Mouse (Mus musculus) monocyte, adult 2 months (primary cell): ENCODE data around the gene Miip.

Source experiments
- DNase-seq, 2 experiments: peaks; one replicate each; pipeline ENCODE4 v3.0.0; 2022; ENCODE audit warnings: low spot score in 2 of 2, low read depth in 1 of 2

Gene Miip

DNA sequence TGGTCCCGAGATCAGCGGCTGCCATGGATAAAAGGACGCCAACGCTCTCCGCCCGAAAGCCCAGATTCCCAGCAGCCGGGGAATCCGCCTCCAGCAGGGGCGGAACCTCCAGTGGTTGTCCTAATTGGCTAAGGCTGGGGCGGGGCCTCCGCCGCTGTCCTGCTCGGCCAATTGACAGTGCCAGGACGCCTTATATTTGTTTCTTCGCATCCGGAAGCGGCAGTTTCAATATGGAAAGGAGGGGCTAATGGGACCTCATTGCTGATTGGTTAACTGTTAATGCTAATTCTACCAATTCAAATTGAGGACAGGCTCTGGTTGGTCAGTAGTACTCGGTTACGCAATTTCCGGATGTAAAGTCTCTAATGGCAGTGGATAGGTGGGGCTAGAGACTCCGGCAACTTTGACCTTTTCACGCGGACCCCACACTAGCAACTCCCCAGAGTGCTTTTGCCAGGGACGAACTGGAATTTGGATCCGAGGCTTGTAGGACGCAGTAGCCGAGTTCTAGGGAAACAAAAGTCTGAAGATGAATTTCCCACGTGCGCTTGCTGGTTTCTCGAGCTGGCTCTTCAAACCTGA lies at the start of gene Miip, which contains the start of gene Fv1:
Gene Miip (minus strand): TSS at position 367 of the 582 bp plus-strand sequence.
Gene Fv1 (plus strand): TSS at position 530 of the 582 bp plus-strand sequence.
- peak; percentile 90 to 93 for DNase-seq

DNA sequence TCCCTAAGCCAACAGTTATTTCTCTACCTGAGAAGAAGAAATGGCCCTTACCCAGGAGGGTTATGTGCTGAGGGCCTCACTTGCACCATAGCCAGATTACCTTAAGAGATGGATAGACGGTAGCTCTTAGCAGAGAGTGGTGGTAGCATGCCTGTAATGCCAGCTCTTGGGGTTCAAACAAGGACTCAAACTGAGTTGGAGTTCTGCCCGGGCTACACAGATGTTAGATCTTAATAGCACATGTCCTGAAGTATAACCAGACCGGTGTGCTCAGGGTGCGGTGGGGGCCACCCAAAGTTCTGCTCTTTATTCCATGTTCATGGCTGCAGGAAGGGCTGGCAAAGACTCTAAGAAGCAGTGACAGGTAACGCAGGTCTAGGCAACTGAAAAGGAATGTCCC lies 40.9 kb upstream of the Miip start:
- no peak for DNase-seq

DNA sequence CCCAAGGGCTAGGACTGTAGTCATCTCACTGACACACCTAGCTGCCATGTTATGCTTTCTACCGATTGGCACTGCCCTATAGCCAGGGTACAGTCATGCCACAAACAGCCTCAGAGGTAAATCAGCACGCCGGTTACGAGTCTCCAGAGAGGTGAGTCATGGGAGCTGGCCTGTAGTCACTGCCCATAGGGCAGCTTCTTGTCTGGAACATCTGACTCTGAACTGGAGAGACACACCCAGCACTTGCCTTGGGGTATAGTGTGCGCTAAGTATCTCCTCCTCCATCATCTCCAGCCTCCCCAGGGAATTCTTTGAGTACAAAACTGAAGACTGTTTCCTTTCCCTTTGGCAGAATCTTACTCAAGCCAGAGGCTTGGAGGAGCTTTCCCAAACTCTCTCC lies 37.6 kb upstream of the Miip start:
- DNase-seq, result no peak

DNA sequence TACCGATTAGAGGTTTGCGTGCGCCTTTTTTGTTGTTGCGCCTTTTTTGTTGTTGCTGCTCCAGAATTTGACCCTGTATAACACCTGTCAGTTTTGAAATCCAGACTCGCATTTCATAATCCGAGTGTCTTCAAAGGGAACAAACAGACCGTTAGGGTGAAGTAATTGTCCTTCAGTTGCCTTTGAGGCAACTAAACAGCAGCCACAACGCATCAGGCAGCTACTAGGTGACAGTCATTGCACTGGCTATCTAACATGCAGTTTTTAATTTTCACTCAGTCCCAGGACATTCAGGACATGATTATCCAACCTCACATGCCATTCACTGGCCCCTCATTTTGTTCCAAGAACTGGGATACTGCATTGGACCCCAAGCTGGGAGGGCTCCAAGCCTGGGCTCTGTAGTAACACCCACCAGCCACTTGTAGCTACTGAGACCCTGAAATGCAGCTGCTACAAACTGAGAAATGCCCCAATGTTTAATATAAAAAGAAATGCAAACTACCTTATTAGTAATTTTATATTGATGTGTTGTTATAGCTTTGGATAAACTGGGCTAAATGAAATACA lies 36.6 kb upstream of the Miip start:
- no peak for DNase-seq

DNA sequence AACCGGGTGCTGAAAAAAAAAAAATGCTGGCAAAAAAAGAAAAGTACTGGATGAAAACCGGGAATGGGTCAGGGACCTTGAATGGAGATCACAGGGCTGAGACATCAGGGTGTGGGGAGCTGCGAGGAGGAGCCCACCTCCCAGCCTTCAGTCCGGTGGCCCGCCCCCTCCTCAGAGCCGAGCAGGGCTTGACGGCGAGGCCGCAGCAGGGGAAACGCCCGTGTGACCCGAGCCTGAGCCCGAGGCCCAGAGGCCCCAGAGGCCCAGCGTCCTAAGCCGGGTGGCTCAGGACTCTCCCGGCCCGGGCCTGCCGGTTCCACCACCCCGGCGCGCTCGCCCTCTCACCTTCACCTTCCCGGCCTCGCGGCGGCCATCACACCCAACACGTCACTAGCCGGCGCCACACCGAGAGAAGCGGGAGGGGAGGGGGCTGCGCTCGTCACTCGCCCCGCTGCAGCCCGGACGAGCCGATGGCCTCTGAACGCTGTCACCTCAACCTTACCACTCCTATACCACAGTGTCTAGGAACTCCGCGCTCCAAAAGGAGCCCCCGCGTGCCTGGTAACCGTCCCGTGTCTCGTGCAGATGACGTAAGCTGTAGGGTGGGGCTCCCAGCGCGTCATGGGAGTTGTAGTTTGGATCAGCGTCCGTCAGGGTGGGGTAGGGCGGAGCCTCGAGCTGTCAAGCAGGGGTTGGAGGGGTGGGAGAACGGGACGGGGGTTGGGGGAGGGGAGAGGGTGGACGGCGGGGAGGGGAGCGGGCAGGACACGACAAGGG lies 35.9 kb upstream of the Miip start, which contains the start of gene Mfn2:
Gene Mfn2 (minus strand): TSS at position 392 of the 777 bp plus-strand sequence.
- DNase-seq, result peak; percentile 52 to 82

DNA sequence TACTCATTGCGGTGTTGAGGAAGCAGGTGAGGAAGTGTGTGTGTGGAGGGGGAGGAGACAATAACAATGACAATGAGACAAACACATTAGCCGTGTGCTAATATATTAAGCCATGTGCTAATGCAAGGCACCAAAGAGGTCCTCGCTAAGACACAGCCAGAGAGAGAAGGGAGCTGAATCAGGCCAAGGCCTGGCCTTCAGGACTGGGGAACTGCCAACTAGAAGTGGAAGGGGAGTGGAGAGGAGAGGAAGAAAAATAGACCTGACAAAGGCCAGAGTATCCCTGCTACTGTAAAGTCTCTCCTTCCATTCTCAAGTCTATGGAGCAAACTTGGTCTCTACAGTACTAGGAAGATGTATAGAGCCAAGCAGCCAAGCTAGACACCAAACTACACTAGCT lies 35.0 kb upstream of the Miip start:
- no peak for DNase-seq

DNA sequence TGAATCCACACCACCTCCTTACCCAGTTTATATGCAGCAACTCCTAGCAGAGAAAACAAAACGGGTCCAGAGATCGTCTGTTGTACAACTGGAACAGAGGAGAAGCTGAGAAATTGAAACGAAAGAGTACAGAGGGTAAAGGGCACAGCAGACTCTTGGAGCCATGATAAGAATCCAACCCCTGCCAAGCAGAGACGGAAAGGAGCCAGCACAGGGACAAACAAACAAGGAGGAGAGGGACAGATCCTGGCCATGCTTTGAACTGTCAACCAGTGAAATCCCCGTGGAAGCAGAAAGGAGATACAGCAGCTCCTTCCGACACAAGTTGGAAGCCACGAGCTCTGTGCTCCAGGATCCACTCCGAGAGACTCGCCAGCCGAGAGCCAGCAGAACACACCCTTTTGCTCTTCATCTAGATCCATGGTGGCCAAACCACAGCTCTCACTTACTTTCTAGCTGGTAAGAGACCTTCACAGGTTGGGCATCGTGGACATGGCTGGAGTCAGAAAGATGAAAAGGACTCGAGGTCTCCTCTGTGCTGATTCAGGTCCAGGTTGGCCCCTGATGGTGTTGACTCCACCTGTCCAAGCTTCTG lies 34.4 kb upstream of the Miip start:
- DNase-seq, result no peak

DNA sequence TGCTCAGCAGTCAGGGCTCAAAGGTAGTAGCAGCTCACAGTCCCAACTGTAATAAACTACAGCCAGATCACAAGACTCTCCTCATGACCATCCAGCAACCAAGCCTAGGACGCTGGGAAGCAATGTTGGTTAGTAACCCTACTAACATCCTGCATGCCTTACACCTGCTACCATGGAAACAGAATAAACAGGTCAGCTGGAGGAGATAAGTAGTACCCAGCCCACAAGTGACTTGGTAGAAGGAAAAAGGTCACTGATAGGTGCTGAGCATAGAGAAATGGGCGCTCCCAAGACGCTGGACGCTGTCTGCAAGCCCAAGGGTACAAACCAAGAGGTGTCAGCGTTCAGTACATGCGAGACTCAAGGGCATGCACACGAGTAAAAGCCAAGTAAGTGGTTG lies 31.8 kb upstream of the Miip start:
- no peak for DNase-seq

DNA sequence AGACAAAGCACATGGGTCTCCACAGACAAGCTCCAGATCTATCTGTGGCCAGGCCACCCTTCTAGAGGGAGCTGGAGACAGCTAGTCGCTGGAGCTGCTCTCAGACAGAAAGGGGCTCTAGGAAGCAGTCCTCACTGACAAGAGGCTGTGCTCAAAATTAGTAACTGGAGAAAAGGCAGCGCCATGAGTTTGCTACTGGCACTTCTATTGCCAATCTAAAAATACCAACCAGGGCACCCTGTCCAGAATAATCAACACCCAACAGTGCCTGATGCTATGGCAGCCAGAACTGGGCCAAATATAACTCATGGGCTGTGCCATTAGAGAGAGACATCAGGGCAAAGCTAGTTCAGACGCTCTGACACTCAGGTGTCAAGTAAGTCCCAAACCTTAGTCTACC lies 28.7 kb upstream of the Miip start:
- no peak for DNase-seq

DNA sequence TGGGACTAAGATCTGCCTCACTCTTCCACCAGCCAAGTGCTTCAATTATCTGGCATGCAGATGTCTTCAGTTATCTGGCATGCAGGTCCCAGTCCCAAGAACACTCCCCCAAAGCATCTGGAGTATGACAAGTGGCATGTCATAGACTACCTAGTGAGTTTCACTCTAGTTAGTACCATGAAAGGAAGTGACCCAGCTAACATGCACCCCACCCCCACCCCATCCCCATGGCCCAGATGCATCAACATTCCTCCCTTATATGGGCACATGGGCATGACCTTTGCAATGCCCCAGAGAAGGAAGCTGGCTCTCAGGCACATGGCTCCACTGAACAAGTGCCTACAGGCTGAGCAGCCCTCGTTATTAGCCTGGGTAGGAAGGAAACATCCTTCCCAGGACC lies 27.8 kb upstream of the Miip start:
- DNase-seq, result no peak

DNA sequence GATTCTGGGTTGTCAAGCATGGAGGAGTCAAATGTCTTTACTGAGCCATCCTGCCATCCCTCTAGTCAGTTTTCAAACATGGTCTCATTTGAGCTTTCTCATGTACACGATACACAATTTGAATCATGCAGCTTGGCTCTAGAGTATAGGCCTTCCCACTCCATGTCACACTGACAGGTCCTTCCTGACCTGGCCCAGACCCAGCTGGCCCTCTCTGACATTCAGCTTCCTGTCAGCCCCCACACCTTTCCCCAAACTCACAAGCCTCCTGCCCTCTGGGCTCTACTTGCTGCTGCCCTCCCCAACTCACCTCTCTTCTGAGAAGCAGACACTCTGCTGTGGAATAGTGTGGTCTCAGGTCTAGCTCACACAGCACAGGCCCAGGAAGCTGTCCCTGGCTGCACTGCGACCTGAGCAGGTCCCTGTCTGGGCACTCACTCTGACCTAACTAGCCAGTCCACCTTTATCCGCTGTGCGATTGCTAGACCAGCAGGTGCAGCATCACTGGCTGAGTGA lies 27.3 kb upstream of the Miip start:
- no peak for DNase-seq

DNA sequence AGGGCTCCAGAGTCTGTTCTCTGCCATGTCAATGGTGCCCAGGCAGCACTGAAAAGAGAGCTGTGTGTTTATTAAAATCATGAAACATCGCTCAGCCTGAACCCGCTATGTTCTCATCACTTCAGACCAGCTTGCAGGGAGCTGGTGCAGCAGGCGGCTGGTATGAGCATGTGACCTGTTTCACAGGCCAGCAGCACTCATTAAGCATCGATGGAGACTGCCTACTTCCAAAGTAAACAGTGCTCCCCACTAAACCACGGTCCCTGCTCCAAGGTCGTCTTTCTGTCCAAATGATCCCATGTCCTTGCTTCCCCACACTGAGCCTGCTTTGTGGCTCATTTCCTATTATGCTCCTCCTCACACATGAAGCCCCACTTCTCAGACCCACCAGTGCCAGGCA lies 21.7 kb upstream of the Miip start:
- no peak for DNase-seq

DNA sequence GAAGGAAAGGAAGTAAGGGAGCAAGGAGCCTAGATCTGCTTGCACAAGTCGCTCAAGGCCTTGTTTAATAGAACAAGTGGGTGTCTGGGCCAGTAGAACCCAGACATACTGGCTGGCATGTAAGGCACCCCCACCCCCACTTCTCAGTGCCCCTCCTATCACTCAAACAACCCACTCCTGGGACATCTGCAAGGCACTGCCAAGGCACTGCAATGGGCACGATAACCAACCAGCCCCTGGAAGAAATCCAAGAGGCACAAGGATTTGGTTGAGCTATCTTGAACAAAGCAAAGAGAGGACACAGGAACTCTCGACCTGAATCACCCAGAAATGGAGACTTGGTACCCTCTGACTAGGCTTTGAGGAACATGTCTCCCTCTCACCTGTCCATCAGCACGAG lies 19.6 kb upstream of the Miip start:
- DNase-seq, result no peak

DNA sequence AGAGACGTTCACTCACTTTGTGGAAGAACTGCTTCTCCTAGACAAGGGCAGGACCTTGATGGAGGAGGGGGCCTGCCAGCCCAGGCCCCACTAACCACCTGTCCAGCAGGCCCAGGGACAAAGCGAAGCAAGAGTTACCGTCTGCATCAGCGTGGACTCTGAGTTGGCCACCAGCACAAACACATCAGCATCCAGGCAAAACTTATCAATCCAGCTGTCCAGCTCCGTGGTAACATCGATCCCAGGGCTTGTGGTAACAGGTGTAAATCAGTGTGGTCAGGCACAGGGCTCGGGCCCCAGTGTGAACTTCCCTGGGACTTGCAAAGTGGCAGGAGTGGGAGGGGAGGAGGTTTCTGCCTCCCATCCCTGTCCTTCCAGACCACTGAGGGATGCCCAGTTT lies 18.7 kb upstream of the Miip start:
- DNase-seq, result no peak

DNA sequence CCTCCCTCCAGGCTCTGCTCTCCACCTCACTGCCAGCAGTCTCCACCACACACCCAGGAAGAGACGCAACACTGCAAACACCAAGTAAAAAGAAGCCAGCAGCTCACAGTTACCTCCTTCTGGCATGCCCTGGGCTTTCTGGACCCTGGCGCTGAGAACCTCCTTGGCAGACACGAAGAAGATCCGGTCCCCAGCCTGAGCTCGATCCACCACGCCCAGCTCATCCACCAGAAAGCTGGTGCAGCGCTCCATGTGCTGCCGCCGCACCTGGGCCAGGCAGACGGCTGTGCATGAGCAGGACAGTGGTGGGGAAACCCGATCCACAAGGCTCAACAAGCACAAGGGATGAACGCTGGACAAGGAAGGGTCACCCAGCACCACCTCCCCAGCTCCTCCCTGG lies 17.5 kb upstream of the Miip start:
- no peak for DNase-seq

DNA sequence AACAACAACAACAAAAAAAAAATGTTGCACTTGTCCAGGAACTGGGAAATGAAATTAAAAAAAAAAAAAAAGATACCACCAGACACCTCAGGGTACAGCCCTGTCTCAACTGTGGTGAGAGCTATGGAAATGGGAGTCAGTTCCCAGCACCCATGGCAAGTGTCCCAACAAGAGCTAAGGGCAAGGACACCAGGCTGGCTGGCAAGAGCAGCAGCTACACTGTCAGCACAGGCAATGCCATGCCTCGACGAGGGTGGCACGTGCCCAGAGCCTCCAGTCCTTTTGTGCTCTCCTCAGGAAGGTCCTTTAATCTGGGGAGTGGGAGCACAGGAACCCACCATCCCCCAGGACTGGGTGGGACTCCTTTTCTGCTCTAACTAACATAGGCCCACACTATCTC lies 15.5 kb upstream of the Miip start:
- no peak for DNase-seq

DNA sequence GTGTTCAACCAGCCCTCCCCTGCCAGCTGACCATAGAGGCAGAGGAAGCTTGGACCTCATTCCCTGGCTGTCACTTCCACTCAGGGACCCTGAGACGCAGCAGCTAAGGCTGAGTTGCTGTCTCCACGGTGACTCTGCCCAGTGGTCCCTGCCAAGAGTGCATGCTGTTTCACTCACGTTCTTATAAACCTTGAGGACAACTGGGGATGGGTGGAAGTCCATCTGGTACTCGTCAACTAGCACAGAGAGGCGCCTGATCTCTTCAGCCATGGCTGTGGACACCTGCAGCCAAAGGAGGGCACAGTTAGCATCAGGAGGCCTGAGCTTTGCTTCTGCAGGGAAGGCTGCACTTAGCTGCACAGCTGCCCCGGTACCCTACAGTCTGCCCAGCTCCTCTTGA lies 14.4 kb upstream of the Miip start:
- no peak for DNase-seq

DNA sequence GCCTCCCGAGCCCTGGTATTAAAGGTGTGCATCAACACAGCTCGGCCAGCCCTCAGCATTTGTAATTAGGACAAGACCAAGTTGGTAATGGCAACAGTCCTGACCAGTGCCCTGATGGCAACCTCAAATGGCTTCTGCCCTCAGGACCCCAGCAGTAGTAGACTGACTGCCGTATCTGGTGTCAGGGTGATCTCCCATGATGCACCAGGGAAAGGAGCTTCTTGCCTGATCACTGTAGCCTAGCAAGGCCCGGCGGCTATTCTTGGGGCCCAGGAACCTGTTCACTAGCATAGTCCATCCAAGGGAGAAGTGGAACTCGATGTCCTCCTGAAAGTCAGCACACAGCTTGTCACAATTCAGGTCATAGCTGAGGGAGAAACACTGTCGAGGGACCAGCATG lies 13.2 kb upstream of the Miip start:
- no peak for DNase-seq

DNA sequence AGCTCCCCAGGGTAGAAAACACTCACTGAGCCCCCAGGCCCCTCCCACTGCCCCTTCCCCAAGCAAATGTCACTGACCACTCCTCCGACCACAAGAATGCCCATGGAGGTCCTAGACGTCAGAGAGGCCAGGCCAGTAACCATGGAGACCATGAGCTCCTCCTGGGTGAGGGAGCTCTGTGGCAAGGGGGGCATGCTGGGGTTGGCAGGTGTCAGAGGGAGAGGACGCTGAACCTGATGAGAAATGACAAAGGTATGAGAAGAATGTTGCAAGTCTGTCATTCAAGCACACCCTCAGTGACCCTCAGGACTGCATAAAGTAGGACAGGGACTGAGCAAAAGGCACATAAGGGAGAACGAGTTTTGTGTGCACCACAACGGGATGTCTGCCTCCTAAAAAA lies 11.2 kb upstream of the Miip start:
- DNase-seq, result no peak

DNA sequence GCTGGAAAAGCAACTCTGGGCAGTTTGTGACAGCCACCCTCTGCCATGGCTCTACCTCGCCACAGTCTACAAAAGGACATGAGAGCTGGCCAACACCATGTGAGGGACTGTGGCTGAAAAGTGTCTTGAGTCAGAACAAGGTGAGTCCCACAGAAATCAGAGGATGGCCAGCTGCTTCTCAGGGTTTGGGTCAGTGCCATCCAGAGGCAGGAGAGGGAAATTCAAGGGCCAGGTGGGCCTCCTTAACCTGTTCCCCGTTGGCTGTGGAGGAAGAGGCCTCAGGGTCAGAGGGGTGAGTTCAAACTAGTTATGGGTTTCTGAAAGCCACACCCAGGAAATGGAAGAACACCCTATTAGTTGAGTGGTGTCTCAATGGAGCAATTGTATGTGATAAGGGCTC lies 10.8 kb upstream of the Miip start:
- no peak for DNase-seq

DNA sequence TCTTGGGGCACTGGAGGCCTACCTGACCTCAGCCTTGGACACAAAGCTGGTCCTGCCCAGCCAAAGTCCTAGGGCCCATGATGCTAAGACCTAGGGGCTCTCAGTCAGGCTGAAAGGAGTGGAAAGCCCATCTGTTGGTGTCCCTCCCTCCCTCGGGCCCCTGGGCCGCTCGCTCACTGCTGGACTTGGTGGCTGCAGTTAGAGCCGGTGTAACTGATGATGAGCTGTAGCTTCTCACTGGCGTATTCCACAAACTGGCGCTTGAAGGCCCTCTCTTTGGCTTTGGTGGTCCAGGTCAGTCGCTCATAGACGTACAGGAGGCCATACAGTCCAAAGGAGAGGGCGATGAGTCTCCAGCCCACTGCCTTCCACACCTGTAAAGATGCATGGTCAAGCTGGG lies 9.9 kb upstream of the Miip start:
- no peak for DNase-seq
